Comparison of ENCODE assay signal across 11 mouse cellular contexts in the genomic region with DNA sequence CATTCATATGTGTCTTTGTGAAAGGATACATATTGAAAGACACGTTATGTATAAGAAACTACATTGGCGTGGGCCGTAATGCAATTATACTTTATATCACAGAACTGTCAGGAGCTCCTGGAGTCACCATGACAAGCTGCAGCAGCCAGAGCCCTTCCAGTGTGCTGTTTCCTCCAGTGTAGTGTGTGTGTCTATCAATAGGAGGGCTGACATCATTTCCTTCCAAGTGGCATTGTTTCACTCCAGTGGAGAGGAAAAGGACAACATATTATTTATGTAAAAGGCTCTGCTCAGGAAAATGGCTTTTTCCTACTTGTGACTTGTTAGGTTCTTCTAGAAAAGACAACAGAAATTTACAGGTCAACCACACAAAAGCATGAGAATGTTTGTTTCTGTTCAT.
DNase-seq lines count a peak whose midpoint lies in the region; ATAC-seq and TF ChIP-seq lines count a peak whose summit lies in the region.
"Had no signal": no experiment of that assay in that cellular context is flagged by ENCODE, and none has a peak within 500 bp of the region (broad histone marks: within the 10 kb centered on the region; RNA-seq: fewer than 3 reads in every experiment).

No protein-coding gene starts in this region.

- no peak for TF ChIP-seq CTCF in heart, adult 2 months (IDR thresholded peaks at IDR 0.05)
- TF ChIP-seq CTCF in lung, postnatal 0 days (IDR thresholded peaks at IDR 0.05): no peak

- H3K36me3 ChIP-seq in heart, adult 2 months (ENCODE audit: control insufficient read depth, insufficient read depth, low read length): peaks cover 2% of the 10 kb centered on the region; the same call in 1 of the 2 replicates
- H3K36me3 ChIP-seq in heart, embryonic 10.5 days: no peaks in the 10 kb centered on the region
- no peaks in the 10 kb centered on the region for H3K36me3 ChIP-seq in lung, postnatal 0 days (ENCODE audit: insufficient read depth, low read length)

- DNase-seq in heart, adult 2 months: peak in 1 of 2 experiments; percentile 37
- DNase-seq in heart, embryonic 10.5 days (ENCODE audit: low spot score): no peak
- DNase-seq in heart, adult 9 months (ENCODE audit: low spot score in 2 of 2): peak; percentile 45 to 64
- DNase-seq in heart, postnatal 4 days: peak; percentile 35
- peak; percentile 58 for DNase-seq in lung, postnatal 0 days (ENCODE audit: low spot score)
- DNase-seq in yolk sac, embryonic 10.5 days (ENCODE audit: low spot score): no peak
- DNase-seq in thymus, postnatal 4 days: no peak
- no peak for DNase-seq in layer of hippocampus, adult 9-11 months
- DNase-seq: left cerebral cortex, postnatal 4 days; thymus, postnatal 25 days had no signal

- peak; percentile 49; the same call in 1 of the 2 replicates for TF ChIP-seq POLR2A in heart, adult 2 months (IDR thresholded peaks at IDR 0.05; ENCODE audit: insufficient read depth, low read depth, low read length)

- no peak overlapping the region for H3K4me2 ChIP-seq in lung, postnatal 0 days (replicated peaks; ENCODE audit: low read depth, low read length)

- no peak overlapping the region for H3K9ac ChIP-seq in heart, adult 2 months (ENCODE audit: low read depth, low read length)
- H3K9ac ChIP-seq in lung, postnatal 0 days (replicated peaks; ENCODE audit: low read depth): no peak overlapping the region

- intact Hi-C loops in heart, adult 2 months (cut with DNase I): loop anchor here (5.0 kb wide), 3 partner anchors 35 to 55 kb away; no protein-coding TSS in a partner anchor

- H3K27ac ChIP-seq in heart, adult 2 months: peak overlapping the region; percentile 72
- no peak overlapping the region for H3K27ac ChIP-seq in heart, embryonic 10.5 days
- H3K27ac ChIP-seq in lung, postnatal 0 days (ENCODE audit: low read length): peak overlapping the region; percentile 64

- no peaks in the 10 kb centered on the region for H3K9me3 ChIP-seq in heart, embryonic 10.5 days
- H3K9me3 ChIP-seq in lung, postnatal 0 days (ENCODE audit: low read length): no peaks in the 10 kb centered on the region

- no peak for TF ChIP-seq EP300 in heart, adult 2 months (IDR thresholded peaks at IDR 0.05; ENCODE audit: insufficient read depth, low read depth, low read length)
- peak; percentile 79 for TF ChIP-seq EP300 in lung, postnatal 0 days (IDR thresholded peaks at IDR 0.05)

- WGBS in heart, adult 2 months: 16% methylated on average over 3 of the region's 3 CpGs
- WGBS in heart, embryonic 10.5 days: 53% methylated on average over 3 of the region's 3 CpGs
- WGBS in lung, postnatal 0 days: 42% methylated on average over 3 of the region's 3 CpGs

- no peak overlapping the region for H3K4me3 ChIP-seq in heart, adult 2 months
- no peak overlapping the region for H3K4me3 ChIP-seq in heart, embryonic 10.5 days
- H3K4me3 ChIP-seq in lung, postnatal 0 days (ENCODE audit: low read depth, low read length): no peak overlapping the region

- peaks cover 8% of the 10 kb centered on the region for H3K4me1 ChIP-seq in heart, adult 2 months (ENCODE audit: control insufficient read depth, insufficient read depth, low read length)
- peaks cover 8% of the 10 kb centered on the region for H3K4me1 ChIP-seq in heart, embryonic 10.5 days
- H3K4me1 ChIP-seq in lung, postnatal 0 days (ENCODE audit: insufficient read depth, low read depth, low read length): no peaks in the 10 kb centered on the region

- ATAC-seq in lung, postnatal 0 days: peak; percentile 86
- ATAC-seq: intestine, postnatal 0 days had no signal

- H3K79me2 ChIP-seq in heart, adult 2 months (replicated peaks; ENCODE audit: control insufficient read depth, insufficient read depth, low read length): no peaks in the 10 kb centered on the region

- no peaks in the 10 kb centered on the region for H3K27me3 ChIP-seq in heart, adult 2 months (ENCODE audit: control insufficient read depth, insufficient read depth, low read length)
- no peaks in the 10 kb centered on the region for H3K27me3 ChIP-seq in heart, embryonic 10.5 days (ENCODE audit: insufficient read depth, poor library complexity, severe bottlenecking)
- H3K27me3 ChIP-seq in lung, postnatal 0 days (replicated peaks; ENCODE audit: insufficient read depth, low read length): no peaks in the 10 kb centered on the region

Comparison
In these comparisons a context has a peak if more than half of its experiments do, and no peak if none do; other contexts are left out.
1. DNase-seq: peak in heart, adult 9 months (2 of 2), heart, postnatal 4 days (single experiment) and lung, postnatal 0 days (single experiment); none in heart, embryonic 10.5 days (single experiment), yolk sac, embryonic 10.5 days (single experiment), thymus, postnatal 4 days (single experiment) and layer of hippocampus, adult 9-11 months (single experiment).